Mouse (Mus musculus): ENCODE results near the gene Ncaph2.
A peak's percentile ranks its signal among the peaks of the same experiment; 100 is the strongest.

Gene Ncaph2

DNA sequence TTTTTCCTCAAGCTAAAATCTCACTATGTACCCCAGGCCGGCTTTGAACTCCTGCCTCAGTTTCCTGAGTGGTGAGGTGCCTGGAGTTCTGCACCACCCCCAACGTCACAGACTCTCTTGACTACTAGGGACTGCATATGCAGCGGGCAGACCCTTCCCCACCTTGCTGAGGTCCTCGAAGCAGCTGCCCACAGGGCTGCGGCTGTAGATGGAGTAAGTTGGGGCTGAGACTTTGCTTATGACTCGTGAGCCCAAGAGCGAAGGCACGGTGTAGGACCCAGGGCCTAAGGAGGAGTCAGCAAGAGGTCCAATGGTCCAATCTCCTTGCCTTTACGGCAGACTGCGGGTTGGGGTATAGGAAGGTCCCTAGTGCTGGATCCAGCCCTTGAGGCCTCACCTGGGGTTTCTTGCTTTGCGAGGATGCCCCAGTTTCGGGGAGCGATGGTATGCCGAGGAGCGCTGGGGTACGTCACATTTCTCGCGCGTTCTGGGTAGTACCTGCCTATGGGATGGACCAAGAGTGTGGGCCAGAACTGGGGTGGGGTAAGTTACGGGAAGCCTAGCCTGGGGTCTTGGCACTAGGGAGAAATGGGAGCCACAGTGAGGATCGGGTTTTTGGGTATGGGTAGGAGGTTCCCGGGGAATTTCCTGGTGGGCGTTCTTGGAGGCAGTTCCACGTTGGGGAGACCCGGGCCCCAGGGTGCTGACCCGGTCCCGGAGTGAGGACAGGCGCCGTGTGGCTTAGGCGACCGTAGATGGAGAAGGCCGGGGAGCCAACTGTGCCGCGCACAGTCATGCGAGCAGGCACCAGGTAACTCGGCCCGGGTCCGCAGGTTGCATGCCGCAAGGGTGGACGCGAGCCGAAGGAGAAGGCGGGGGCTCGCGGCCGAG lies 22.7 kb downstream of the Ncaph2 start:
- peak; percentile 48 for DNase-seq (ENCODE audit: extremely low spot score, low spot score)

DNA sequence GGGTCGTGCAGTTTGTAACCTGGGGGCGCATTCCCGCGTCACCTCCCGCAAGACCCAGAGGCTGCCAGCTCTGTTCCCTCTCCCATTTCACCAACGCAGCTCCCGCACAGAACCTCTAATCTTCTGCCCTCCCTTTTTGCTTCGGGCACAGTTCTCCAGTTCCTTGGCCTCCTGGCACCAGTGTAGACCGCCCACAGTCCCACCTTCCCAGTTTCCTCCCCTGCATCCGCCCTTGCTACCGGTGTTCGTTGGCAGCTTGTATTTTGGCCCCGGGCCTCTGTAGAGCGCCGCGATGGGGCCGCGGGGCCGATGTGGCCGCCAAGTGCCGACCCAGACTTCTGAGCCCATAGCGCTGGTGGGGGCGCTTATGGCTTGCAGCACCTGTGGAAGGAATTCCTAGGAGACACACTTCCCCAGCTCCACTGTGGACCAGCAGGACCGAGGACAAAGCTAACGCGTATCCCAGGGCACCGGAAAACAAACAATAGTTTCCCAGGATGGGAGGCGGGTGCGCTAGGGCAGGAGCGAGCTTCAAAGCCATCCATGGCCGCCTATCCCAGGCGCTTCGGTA lies 23.4 kb downstream of the Ncaph2 start, which contains the start of gene Odf3b:
Odf3b (minus strand) TSS at position 452 of the 571 bp plus-strand sequence.
- peak; percentile 58 for DNase-seq (ENCODE audit: extremely low spot score, low spot score)

- peak; percentile 57 for DNase-seq (ENCODE audit: extremely low spot score, low spot score)
Observed at GRCm38 (mm10) chr15:89379429-89379828, 23.9 kb downstream of the Ncaph2 start.

GRCm38 (mm10) chr15:89384617-89385016 lies 29.1 kb downstream of the Ncaph2 start, which contains the start of gene Klhdc7b:
Gene Klhdc7b (plus strand): TSS chr15:89384917.
- no peak for DNase-seq (ENCODE audit: extremely low spot score, low spot score)

DNA sequence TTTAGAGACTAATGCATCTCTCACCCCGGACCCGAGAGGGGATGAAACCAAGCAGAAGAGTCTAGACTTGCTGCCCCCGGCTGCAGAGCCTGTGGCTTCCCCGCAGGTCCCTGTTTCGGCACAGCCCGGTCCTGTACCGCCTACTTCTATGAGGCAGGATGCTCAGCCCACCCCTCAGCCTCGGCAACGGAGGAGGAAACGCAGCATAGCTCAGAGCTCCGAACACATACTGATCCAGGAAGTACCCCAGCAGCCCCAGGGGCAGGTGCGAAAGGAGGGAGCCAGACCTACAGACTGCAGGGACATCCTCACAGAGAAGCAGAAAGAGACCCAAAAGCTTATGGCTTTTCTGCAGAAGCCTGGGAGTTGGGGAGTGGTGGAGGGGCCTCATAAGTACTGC lies 31.6 kb downstream of the Ncaph2 start:
- no peak for DNase-seq (ENCODE audit: extremely low spot score, low spot score)

- no peak for DNase-seq (ENCODE audit: extremely low spot score, low spot score)
Observed at GRCm38 (mm10) chr15:89390081-89390480, 34.6 kb downstream of the Ncaph2 start.

DNA sequence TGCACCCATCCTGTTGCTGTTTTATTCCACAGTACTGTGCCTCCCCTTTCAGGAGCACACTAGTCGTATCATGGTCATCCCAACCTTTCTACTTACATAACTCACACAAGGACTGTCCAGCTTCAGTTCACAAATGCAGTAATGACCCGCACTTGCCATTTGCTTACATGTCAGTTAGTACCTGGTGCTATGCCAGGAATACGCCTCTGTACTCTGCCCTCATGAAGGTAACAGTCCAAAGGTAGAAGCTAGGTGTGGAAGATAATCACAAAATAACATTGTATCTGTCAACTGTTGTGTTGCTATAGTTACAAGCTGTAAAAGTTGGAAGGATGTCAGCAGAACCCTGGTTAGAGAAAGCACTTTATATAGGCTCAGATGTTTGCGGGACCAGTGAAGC lies 41.4 kb downstream of the Ncaph2 start:
- DNase-seq (ENCODE audit: extremely low spot score, low spot score): no peak

GRCm38 (mm10) chr15:89398146-89398545 lies 42.6 kb downstream of the Ncaph2 start:
- no peak for DNase-seq (ENCODE audit: extremely low spot score, low spot score)

DNA sequence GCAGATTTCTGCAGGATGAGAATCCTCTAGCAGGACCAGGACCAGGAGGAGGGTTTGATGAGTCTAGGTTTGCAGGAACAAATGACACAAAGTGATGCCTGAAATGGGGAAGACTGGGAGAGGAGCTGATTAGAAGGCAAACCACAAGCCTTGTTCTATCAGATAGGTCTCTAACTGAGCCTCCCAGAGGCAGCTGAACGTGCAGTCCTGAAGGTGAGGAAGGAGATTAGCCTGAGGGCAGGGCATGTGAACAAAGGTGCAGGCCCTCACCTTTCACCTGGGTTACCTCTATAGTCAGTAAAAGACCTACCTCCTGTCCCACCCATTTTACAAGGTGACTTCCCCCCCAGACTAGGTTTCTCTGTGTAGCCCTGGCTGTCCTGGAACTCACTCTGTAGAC lies 44.2 kb downstream of the Ncaph2 start:
- no peak for DNase-seq (ENCODE audit: extremely low spot score, low spot score)

DNA sequence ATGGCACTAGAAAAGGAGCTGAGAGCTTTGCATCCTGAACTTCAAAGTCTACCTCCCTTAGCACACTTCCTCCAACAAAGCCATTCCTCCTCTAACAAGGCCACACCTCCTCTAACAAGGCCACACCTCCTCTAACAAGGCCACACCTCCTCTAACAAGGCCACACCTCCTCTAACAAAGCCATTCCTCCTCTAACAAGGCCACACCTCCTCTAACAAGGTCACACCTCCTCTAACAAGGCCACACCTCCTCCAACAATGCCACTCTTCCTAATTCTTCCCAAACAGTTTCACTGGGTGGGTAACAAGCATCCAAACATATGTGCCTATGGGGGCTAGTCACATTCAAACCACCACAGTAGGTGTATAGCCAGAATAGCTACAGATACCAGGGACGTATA lies 47.0 kb downstream of the Ncaph2 start:
- no peak for DNase-seq (ENCODE audit: extremely low spot score, low spot score)

GRCm38 (mm10) chr15:89404831-89405623 lies 49.5 kb downstream of the Ncaph2 start:
- no peak for DNase-seq (ENCODE audit: extremely low spot score, low spot score)

DNA sequence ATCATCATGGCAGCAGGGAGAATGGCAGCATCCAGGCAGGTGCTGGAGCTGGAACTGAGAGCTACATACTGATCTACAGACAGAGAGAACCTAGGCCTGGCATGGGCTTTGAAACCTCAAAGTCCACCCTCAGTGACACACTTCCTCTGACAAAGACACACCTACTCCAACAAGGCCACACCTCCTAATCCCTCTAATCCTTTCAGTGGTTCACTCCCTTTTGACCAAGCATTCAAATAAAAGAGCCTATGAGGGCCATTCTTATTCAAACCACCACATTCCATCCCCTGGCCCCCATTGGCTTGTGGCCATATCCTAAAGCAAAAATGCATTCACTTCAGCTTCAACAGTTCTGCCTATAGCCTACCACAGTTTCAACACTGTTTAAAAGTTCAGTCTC lies 51.2 kb downstream of the Ncaph2 start:
- no peak for DNase-seq (ENCODE audit: extremely low spot score, low spot score)

DNA sequence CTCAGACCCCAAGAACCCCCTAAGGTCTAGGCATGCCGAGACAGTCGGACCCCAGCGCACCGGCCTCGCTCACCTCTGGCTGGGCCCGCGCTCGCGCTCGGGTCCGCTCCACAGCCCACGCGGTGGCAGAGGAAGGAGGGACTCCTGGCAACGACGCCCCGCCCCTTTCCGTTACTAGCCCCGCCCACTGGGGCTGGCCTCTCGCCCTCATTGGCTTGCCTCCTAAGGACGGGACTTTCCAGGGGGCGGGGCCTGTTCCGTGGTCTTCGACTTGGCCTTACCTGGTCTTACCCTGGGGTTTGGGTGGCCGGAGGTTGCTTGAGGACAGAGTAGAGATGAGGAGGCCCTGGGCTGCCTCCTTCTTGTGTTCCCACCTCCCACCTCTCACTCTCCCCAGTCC lies 54.6 kb downstream of the Ncaph2 start, which contains the start of gene Syce3:
Syce3 (minus strand) TSS at position 386 of the 400 bp plus-strand sequence.
- DNase-seq (ENCODE audit: extremely low spot score, low spot score): no peak

DNA sequence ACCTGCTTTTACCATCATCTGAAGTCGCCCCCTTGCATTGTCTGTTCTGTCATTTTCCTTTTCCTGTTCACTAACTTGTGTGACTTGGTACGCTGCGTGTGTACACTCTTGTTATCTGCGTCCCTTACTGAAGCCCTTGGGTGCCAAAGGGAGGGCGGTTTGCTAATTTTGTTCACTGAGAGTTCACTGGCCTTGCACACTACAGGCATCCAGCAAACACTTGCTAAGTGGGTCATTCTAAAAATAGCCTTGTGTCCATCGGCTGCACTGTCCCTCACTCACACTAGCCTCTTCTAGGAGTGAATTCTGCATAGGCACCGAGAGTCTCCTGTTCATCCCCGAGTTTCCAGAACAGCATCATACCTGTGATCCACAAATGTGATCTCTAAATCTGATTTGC lies 59.8 kb downstream of the Ncaph2 start:
- DNase-seq (ENCODE audit: extremely low spot score, low spot score): no peak

- no peak for DNase-seq (ENCODE audit: extremely low spot score, low spot score)
Observed at GRCm38 (mm10) chr15:89421938-89422337, 66.4 kb downstream of the Ncaph2 start.

All from neural tube, embryonic 10.5 days (tissue).